Mouse (Mus musculus) testis, adult 2 months (tissue): Measurements from ENCODE around the gene Mamdc4. TPM values are rescaled to one million over a fixed set of nuclear protein-coding genes. Genes with fewer than 3 reads are reported as not detected.
A peak's percentile ranks its signal among the peaks of the same experiment; 100 is the strongest.

Experiments
- H3K27ac ChIP-seq: fragments of 200-500 bp; 2 replicates; pipeline ENCODE4 v1.5.1; 2012; ENCODE audit warnings: low read depth, low read length; ENCODE audit not compliant: control insufficient read depth, insufficient read depth
- H3K27me3 ChIP-seq: fragments of 200-500 bp; 2 replicates; pipeline ENCODE4 v1.6.1; 2012; ENCODE audit warnings: mild to moderate bottlenecking, low read length, moderate library complexity; ENCODE audit not compliant: control insufficient read depth, insufficient read depth
- H3K36me3 ChIP-seq: fragments of 200-500 bp; 2 replicates; pipeline ENCODE4 v1.6.1; 2012; ENCODE audit warnings: mild to moderate bottlenecking, low read length; ENCODE audit not compliant: control insufficient read depth, insufficient read depth
- H3K4me1 ChIP-seq: fragments of 200-500 bp; 2 replicates; pipeline ENCODE4 v1.6.1; 2012; ENCODE audit warnings: low read length; ENCODE audit not compliant: control insufficient read depth, insufficient read depth
- H3K4me3 ChIP-seq: fragments of 200-500 bp; 2 replicates; pipeline ENCODE4 v1.5.1; 2012; ENCODE audit warnings: low read depth, mild to moderate bottlenecking, low read length, moderate library complexity, mixed read lengths; ENCODE audit not compliant: control insufficient read depth
- CTCF ChIP-seq: fragments of 200-500 bp; IDR thresholded peaks from 2 replicates; pipeline ENCODE4 v1.5.1; 2012; ENCODE audit warnings: low read depth, mild to moderate bottlenecking, inconsistent platforms, low read length, moderate library complexity; ENCODE audit not compliant: control insufficient read depth, insufficient read depth, insufficient replicate concordance
- POLR2A ChIP-seq: fragments of 200-500 bp; IDR thresholded peaks from 2 replicates; pipeline ENCODE4 v1.6.1; 2012; ENCODE audit warnings: low read depth, mild to moderate bottlenecking, inconsistent platforms, low read length, moderate library complexity; ENCODE audit not compliant: control insufficient read depth
- polyA plus RNA-seq: library from polyadenylated mRNA; depleted of rRNA; stranded (reverse); fragments of >200 nt; gene quantifications from 2 replicates; pipeline ENCODE4 v1.2.3, GENCODE M21; 2012

Gene Mamdc4
- polyA plus RNA-seq, 1 experiment: 1.7 TPM

DNA sequence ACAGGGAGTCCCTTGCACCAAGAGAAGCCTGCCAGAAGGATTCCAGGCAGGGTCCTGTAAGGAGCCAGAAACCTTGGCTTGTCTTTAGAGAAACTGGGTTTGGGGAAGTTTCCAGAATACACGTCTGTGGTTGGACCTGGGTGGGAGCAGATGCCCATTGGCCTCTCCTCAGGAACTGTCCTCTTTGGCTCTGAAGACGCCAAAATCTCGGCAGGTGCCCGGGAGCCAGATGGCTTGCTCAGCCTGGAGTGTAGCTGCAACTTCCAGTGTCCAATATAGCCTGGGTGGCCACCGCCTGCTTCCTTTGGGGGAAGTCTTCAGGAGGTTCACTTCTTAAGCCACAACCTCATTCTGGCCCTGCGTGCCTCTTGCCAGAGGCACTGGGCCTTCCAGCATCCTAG lies 7.3 kb upstream of the Mamdc4 start:
- H3K27ac ChIP-seq: no peak overlapping the region
- TF ChIP-seq POLR2A (no peak), CTCF (no peak)
- no peaks in the 10 kb centered on the region for H3K27me3 ChIP-seq
- no peak overlapping the region for H3K4me3 ChIP-seq
- no peaks in the 10 kb centered on the region; the same call in 1 of the 2 replicates for H3K36me3 ChIP-seq
- H3K4me1 ChIP-seq: peaks cover 38% of the 10 kb centered on the region

DNA sequence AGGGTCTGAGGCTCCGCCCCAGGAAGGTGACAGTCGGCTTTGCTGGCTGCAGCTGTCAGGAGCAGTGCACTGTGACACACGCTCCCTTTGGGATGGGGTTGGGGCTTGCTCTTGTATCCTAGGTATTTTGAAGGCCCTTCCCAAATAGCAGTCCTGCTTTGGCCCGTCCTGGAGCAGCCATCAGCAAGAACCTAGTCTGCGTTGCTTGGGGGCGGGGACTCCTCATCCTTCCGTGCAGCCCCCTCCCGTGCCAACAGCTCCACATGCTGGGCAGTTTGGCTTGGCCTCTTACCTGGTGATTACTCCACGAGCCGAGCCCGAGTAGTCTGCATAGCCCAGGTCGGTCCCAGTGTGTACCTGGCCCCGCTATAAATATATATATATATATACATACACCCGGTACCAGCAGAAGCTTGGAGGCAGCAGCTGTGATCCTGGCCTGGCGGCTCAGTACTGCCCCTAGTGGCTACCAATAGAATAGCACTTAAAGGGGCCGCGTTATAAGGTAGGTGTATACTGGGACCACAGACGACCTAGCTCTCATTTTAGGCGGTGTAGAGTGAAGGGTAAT lies 6.7 kb upstream of the Mamdc4 start, which contains the start of gene Ajm1:
Gene Ajm1 (minus strand): TSS at position 464 of the 571 bp plus-strand sequence.
- no peak within 1 kb of the TSS for H3K4me3 ChIP-seq
- H3K4me1 ChIP-seq: peaks cover 42% of the 10 kb centered on the region
- TF ChIP-seq POLR2A (0 out of 2 replicates have a peak, but pooled peaks have one; percentile 10), CTCF (peak; percentile 81; the same call in 1 of the 2 replicates)
- H3K36me3 ChIP-seq: no peaks in the 10 kb centered on the region; the same call in 1 of the 2 replicates
- H3K27ac ChIP-seq: no peak within 1 kb of the TSS
- H3K27me3 ChIP-seq: no peaks in the 10 kb centered on the region

DNA sequence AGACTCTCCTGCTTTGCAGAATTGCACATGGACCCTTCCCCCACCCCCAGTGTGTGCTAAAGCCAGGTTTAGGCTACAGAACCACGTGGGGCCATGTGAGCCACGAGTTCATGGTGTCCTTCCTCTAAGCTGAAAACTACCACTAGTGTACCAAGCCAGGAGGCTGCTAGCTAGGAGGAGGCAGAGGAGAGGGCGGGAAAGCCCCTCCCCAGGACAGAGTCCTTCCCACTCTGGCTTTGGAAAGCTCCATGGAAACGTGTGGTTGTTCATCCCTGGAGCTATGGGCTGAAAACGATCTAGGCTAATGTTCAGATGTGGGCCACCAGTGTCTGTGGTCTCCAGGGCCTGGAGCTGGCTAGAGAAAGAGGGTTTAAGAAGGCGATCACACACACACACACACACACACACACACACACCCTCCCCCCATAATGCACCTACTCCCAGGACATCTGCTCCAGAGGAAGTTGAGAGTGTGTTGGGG lies 6.0 kb upstream of the Mamdc4 start:
- no peaks in the 10 kb centered on the region for H3K27me3 ChIP-seq
- no peak overlapping the region for H3K4me3 ChIP-seq
- no peaks in the 10 kb centered on the region; the same call in 1 of the 2 replicates for H3K36me3 ChIP-seq
- H3K4me1 ChIP-seq: peaks cover 50% of the 10 kb centered on the region
- TF ChIP-seq POLR2A (no peak), CTCF (no peak)
- H3K27ac ChIP-seq: no peak overlapping the region

DNA sequence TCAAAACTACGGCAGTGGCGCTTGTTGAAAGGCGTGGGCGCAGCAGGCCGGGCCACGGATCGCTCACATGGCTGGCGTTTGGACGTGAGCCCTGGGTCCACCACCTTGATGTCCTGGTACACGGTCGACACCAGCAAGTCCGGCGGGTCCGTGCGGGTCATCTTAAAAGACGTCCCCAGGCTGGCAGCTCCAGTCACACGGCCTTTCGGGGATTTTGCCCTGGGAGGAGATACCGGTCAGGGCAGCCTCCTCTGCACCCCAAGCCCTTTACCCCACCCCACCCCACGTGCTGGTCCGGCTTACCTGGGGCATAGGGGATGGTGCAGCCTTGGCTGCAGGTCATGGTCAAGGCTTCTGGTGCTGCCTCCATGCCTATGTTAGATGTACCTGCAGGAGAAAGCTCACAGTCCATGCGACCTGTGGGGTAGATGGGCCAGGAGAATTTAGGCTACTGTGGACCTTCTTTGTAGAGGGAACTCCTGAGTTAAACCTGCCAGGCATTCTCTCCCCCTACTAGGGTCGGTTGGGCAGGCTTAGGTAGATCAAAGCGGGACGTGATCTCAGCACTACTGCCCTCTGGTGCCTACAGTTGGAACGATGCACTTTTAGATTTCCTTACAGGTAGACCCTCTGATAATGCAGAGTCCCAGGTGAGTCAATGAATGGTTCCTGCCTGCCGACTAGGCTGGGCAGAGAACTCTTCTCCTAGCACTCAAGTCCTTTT lies 5.3 kb upstream of the Mamdc4 start:
- no peaks in the 10 kb centered on the region for H3K27me3 ChIP-seq
- H3K36me3 ChIP-seq: no peaks in the 10 kb centered on the region; the same call in 1 of the 2 replicates
- TF ChIP-seq CTCF (no peak), POLR2A (no peak)
- no peak overlapping the region for H3K27ac ChIP-seq
- H3K4me1 ChIP-seq: peaks cover 55% of the 10 kb centered on the region
- H3K4me3 ChIP-seq: no peak overlapping the region

DNA sequence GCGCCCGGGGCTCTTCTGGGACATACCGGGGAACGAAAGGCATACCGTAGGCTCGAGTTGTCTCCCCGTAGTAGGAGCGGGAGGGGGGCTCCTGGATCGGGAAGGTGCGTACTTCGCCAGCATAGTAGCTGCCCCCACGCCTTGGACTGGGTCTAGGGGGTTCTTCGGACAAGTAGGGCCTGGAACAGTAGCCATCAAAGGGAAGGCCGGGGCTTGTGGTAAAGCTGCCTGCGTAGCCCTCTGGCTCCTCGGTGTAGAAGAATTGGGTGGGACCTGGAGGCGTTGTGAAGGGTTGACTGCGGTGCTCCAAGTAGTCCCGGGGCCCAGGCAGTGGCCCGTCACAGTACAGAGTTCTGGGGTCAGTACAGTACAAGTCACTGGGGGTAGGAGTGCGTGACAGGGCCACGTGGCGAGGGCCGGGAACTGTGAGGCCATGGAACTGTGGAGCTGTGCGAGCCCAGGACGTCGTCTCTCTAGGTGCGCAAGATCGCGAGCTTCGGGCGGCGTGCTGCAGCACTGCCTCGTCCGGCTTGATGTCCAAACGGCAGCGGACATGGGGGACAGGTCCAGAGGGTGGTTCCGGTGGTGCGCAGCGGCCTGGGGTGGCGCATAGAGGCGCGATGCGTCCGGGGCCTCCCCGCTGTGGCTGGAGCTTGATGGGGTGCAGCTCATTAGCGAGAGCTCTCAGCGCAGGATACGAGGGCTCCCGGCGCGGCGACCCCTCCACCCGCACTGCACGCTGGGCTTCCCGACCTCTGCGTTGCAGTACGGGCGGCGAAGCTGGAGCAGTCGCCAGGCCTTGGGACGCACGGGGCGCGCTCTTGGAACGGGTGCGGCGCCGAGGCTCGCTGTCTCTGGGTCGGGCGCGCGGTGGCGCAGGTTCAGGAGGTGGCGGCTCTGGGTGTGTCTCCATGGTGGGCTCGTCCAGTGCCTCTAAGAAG lies 4.4 kb upstream of the Mamdc4 start:
- TF ChIP-seq POLR2A (no peak; the same call in 1 of the 2 replicates), CTCF (no peak)
- H3K27me3 ChIP-seq: no peaks in the 10 kb centered on the region
- no peaks in the 10 kb centered on the region; the same call in 1 of the 2 replicates for H3K36me3 ChIP-seq
- no peak overlapping the region for H3K27ac ChIP-seq
- peaks cover 58% of the 10 kb centered on the region for H3K4me1 ChIP-seq
- peak overlapping the region; percentile 26 for H3K4me3 ChIP-seq

DNA sequence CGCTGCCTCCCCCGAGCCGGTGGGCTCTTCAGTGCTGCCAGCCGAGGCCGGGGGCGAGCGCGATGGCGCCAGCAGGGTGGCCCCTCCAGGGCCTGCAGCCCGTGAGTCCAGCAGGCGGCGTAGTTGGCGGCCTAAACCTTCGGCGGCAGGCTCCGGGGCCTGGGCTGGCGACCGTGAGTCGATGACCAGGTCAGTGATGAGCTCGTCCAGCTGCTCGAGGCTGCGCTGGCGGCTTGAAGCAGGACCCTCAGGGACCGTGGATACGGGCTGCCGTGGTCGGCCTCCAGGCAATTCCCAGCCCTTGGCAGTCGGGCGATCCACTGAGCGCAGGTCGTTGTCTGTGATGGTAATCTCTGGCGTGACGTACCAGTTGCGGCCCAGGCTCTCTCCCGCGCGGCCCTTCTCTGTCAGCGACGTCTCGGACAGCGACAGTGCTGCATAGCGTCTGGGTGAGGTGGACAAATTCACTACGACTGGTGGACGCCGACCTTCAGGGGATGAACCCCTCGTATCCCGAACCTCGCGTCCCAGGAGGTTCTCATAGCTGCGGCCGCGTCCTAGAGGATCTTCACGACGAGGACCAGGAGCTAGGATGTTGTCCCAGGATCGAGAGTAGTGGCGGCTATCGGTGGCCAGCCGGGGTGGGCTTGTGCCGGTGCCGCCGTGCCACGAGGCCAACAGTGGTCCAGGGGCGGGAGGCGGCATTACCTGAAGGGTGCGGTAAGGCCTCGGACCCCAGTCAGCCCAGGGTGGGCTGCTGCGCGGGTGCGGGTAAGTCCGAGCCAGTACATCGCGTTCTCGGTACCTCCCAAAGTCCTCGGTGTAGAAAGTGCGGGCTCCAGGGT lies 3.5 kb upstream of the Mamdc4 start:
- Histone ChIP-seq H3K4me1 (peaks cover 61% of the 10 kb centered on the region), H3K36me3 (no peaks in the 10 kb centered on the region), H3K27ac (no peak overlapping the region), H3K4me3 (peak overlapping the region; percentile 37), H3K27me3 (no peaks in the 10 kb centered on the region)
- TF ChIP-seq CTCF (no peak), POLR2A (no peak)
